Mouse (Mus musculus): ENCODE results near the gene Neurl1b.

Neurl1b gene

DNA sequence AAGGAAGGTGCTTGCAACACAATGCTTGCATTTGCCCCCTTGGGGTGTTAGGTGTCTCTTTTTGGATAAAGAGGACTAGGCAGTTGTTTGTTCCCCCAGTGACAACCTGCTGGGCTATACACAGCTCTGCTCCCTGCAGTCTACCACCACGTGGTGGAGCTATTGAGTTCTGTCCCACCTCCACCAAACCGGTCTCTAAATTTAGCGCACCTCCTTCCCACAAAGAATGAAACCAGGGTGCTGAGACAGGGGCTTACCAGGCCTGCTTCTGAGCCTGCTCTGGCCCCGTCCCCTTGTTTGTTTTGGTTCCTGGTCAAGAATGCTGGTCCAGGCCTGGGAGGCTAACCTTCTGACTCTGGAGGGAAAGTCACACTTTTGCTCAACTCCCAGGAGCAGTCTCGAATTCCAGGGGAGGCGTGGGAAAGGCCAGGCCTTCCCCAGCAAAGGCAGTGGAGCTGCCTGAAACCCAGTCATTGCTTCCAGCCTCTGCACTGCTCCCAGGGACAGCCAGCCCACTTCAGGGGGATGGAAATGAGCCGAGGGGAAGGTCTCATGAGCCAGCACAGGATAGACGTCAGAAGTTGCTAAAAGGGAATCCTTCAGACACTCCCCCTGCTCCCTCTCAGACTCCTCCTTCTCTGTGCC is 37.1 kb downstream of the Neurl1b start:
- no peak for DNase-seq (ENCODE audit: extremely low spot score, low read depth, low spot score)

DNA sequence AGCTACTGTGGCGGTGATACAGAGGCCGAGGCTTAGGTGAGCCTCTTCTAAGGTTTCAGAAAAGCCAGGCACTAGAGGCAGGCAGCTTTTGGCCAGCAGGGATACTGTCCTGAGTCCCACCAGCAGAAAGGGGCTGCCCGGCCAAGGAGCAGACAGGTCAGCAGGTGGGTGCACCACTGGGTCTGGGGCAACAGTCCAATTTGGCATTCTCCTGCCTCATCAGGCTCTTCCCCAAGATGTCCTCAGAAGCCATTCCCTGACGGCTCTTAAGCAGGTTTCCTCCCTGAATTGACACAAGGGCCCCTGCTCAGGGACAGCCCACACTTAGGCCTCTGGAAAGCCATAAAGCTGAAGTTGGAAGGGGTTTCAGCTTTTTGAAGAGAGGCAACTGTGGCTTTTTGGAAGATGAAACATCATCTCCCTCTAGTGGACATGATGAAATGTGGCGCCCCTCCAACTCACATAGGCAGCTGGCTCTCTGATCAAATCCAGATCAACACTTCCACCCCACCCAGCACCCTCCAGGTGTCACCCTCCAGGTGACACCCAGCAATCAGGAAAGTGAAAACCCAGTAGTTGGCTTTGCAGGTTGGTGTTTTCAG is 37.8 kb downstream of the Neurl1b start:
- no peak for DNase-seq (ENCODE audit: extremely low spot score, low read depth, low spot score)

DNA sequence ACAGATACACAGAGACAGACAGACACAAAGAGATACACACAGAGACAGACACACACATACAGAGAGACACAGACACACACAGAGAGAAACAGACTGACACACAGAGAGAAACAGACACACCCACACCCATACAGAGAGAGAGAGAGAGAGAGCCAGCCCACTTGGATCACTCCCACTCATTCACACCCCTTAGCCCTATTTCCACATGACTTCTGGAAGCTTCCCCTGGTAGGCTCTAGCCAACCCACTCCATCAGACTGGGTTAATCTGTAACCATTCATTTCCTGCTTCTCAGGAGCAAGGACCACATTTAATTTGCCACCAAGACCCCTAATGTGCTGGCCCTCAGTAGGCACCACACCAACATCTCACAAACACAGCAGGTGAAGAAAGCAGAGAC is 42.9 kb downstream of the Neurl1b start:
- DNase-seq (ENCODE audit: extremely low spot score, low read depth, low spot score), result no peak

DNA sequence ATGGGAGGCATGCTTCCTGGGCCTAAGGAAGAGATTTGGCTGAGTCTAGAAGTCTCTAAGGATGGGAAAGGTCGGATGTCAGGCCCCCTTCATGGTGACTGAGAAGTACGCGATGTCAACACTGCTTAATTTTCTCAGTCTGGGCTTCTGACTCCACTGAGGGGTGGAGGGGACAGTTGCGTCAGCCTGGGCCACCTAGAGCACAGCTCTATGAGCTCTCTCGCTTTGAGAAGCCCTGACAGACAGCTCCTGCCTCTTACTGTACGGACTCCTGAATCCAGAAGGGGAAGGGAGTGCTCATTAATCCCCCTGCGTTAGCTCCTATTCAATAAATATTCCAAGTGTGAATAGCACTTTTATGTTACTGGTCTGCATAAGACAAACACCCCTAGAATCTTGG is 43.4 kb downstream of the Neurl1b start:
- no peak for DNase-seq (ENCODE audit: extremely low spot score, low read depth, low spot score)

DNA sequence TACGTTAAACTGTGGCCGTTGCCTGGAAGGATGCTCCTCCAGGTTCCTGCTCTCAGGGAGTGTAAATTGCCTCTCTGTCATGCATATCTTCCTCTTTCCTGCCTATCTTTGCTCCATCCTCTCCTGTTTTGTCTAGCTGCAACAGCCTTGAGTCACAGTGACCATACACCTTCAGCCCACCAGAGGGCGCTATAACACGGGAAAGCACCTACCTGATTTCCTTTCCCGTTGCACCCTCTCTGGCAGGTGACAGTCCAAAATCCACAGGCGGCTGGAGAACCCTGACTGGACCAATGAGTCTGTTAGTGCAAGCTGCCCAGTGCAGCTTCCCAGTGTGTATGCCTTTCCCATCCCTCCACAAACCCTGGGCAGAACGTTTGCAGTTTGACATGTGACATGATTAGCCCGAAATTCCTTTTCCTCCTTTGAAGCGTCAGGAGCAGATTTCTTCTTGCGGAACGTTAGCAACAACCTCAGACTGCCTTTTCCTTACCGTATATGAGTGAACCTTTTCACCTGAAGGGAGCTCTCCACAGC is 48.1 kb downstream of the Neurl1b start:
- no peak for DNase-seq (ENCODE audit: extremely low spot score, low read depth, low spot score)

DNA sequence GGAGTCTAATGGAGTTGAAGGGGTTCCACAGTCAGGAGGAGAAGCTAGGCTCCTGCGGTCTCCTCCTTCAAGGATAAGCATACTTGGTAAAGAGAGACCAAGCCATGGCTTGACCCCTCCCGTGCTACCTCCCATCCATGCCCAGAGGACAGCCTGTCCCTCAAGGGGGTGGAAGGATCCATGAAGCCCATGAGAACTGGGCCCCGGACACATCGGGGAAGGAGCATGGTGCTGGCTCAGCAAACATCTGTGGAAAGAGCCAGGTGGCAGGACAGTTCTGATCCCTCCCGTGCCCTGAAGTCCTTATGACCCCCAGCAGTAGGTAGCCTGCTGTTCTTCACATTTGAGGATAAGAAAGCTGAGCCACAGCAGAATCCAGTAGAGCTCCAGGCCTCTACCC is 48.8 kb downstream of the Neurl1b start:
- no peak for DNase-seq (ENCODE audit: extremely low spot score, low read depth, low spot score)

DNA sequence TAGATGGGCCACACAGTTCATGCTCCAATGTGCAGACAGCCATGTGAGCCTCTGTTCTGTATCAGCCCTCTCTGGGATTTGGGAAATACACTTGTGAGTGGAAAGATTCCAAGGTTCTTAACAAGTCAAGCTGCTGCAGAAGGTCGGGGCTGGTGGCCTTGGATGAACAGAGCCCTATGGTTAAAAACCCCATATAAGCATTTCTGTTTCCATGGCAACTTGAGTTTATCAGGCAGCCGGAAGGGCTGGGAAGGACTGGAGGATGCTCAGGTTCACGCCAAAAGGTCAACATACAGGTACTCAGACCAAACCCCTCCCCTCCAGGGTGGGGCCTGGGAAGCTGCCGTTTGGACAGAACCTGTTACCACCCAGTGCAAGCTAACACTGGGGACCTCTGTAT is 49.4 kb downstream of the Neurl1b start:
- no peak for DNase-seq (ENCODE audit: extremely low spot score, low read depth, low spot score)

DNA sequence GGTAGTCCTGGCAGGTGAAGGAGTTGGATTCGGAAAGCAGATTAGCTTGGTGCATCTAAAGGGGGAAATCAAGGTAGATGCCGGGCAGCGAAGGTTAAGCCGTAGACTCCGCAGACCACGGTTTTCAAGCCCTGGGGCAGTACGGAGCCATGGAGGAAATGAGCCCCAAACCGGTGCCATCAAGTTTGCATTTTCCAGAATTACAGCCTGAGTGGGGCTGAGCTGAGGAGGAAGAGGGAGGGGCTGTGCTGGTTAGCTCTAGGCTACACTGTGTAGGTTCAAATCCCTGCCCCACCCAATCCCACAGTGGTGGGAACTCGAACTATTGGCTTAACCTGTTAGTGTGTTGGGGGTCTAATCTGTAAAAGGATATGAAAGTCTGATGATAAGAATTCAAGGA is 49.9 kb downstream of the Neurl1b start:
- DNase-seq (ENCODE audit: extremely low spot score, low read depth, low spot score), result no peak

DNA sequence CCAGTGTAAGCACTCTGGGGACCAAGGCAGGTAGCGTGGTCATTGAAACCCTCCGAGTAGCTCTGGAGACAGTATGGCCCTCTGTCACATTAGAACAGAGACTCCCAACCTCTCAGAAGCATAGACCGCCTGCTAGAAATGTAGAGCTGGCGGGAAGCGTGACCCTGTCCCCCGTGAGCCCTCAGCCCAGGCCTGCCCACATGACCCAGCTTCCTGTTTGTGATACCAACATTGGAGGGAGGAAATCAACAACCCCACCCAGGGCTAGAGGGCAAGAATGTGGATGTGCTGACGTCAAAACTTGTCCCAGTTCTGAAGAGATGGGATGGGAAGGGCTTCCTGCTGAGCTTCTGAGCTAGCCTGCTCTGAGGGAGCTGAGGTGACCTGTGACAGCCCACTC is 50.3 kb downstream of the Neurl1b start:
- no peak for DNase-seq (ENCODE audit: extremely low spot score, low read depth, low spot score)

DNA sequence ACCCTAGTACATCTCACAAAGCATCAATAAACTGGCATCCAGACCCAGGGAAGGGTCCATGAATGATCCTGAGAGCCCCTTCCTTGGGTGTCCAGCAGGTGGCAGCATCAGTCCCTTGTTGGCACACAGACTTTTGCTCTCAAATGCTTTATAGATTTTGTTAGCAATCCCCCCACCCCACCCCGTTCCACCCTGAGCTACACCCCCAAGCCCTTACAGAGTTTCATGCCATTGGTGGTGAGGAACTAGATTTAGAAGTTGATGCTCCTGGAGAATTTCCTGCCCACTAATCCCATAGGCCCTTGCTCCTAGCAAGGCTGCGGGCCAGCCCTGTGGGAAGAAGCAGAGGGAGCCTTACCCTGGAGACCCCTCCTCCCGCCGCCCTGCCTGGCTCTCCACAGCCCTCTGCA is 52.1 kb downstream of the Neurl1b start:
- DNase-seq (ENCODE audit: extremely low spot score, low read depth, low spot score), result peak; percentile 53

DNA sequence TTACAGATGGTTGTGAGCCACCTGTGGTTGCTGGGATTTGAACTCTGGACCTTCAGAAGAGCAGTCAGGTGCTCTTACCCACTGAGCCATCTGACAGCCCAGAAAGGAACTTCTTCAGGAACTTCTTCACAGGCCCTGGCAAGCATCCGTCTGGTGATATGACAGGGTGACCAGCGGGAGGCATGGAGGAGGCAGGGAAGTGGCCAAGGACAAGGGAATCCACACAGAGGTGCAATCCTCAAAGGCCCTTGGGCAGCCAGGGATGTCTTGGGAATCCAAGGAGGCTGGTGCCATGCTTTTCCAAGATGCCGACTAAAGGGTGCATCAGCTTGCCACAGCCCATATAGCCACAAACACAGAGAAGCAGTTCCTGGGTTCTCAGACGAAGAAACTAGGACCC is 53.0 kb downstream of the Neurl1b start:
- no peak for DNase-seq (ENCODE audit: extremely low spot score, low read depth, low spot score)

DNA sequence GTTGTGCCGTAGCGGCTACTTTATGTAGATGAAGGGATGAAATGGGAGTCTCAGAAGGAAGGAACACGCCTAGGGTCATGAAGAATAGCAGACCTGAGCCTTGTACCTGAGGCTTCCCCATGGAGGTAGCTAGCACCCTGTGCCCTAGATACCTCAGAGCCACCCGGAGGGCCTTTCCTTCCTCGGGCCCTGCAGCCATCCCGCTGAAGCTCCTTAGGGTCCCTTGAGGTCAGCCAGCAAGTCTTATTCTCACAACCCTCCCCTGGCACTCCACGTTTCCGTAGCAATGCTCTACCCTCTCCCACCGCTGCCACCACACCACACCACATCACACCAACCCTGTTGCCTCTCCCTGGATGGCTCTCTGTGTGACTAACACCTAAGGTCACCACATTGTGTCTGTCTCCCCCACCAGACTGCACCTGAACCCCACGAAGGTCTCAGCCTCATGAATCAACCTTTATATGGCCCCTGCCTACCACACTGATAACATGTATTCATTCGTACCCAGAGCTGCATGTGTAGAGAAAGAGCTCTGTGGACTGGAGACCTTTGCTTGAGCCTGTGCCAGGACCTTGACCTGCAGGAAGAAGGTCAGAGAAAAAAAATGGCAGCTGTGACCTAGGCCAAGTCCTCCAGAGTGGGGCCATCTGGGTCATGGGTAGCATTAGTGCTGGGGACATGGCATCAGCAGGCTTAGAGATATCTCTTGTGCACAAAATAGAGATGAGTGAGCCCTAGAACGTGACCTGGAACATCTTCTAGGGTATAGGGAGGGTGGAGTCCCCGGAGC is 53.7 kb downstream of the Neurl1b start:
- no peak for DNase-seq (ENCODE audit: extremely low spot score, low read depth, low spot score)

DNA sequence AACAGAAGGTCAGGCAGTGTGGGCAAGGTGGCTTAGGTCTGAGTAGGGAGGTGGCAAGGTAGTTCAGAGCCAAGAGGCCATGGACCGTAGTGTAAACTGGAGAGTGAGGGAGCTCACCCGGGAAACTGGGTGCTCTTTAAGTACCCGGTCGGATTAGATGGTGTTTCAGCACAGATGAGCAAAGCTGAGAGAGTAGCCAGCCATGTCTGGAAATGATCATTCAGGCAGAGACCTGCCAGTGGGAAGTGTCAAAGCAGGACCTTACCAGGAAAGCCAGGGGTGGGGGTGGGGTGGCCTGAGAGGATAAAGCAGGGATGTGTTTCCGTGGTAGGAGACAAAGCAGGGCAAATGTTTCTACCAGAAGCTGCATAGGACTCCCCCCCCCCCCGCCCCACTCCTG is 62.2 kb downstream of the Neurl1b start:
- DNase-seq (ENCODE audit: extremely low spot score, low read depth, low spot score), result no peak

DNA sequence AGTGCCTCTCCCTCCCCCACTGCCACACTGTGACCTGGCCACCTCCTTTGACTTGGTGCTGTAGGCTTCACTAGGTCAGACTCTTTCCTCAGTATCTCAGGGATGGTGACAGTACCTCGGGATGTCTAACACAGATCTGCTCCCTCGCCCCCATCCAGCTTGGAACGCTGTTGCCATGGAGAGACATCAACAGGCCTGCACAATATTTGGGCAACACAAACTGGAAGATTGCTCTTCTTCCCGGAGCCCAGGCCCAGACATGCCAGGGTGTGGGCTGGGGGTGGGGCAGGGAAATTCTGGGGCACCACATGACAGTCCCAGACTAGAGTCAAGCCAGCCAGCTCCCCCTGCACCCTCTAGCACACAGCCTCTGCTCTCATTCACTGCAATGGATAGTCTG is 64.0 kb downstream of the Neurl1b start:
- DNase-seq (ENCODE audit: extremely low spot score, low read depth, low spot score), result no peak

DNA sequence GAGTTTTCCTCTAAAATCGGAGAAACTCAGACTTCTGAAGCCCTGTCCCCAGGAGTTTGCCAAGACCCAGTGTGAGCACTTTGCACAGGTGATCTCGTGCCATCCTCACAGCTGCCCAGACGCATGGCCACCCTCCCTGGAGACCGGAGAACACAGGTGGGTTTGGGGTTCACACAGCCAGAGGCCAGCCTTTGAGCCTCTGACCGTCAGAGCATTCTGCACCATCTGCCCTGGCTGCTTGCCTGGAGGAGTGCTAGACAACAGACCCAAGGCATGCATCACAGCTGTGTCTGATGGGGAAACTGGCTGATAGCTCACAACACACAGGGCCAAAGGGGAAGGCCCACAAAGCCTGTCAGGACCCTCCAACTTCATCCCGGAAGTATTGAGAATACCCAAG is 65.0 kb downstream of the Neurl1b start:
- no peak for DNase-seq (ENCODE audit: extremely low spot score, low read depth, low spot score)

DNA sequence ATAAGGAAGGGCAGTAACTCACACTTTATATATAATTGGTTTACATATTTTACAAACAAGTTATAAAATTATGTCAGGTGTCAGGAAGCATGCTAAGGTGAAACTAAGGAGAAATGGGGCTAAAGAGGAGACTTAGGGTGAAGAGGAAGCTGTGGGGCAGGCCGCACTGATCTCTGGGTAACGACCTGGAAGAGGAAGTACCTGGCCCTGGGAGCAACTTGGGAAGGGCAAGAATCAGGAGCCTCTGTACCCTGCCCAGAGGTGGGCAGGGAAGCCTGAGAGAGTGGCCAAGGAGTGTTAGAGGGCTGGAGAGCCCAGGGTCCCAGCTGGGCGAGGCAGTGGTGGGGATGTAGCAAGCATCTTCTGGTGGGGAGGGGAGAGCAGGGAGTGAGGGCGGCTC is 66.3 kb downstream of the Neurl1b start:
- no peak for DNase-seq (ENCODE audit: extremely low spot score, low read depth, low spot score)

DNA sequence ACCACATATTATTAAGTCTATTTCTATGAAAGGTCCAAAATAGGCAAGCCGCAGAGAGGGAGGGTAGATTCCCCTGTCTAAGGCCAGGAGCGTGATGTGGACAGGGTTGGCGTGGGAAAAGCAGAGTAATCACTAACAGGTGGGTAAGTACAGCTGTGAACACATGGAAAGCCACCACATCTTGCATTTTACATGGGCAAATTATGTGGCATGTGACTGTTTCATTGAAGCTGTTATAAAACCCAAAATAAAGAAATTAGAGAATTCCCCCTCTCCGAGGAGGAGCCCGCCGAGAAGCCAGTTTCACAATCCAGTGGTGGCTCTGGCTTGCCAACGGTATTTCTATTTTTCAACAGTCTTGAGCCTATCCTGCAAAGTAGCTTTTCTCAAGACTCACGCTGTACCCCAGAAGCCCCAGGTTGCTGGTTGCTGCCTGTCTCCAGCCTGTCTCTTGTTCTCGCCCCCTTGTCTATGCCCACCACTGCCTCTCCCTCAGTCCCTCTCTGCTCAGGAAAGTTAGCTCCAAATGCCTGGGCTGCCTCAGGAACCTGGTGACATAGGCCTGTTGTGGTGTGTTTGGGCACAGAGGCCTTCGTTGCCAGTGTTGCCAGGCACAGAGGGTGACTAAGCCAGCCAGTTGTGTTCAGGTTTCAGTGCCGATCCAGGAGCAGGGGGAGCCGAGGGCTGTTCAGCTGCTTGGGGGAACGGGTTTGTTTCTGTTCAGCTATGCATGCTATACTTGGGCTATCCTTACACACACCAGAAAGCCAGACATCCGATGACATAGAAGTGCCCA is 70.2 kb downstream of the Neurl1b start:
- DNase-seq (ENCODE audit: extremely low spot score, low read depth, low spot score), result no peak

DNA sequence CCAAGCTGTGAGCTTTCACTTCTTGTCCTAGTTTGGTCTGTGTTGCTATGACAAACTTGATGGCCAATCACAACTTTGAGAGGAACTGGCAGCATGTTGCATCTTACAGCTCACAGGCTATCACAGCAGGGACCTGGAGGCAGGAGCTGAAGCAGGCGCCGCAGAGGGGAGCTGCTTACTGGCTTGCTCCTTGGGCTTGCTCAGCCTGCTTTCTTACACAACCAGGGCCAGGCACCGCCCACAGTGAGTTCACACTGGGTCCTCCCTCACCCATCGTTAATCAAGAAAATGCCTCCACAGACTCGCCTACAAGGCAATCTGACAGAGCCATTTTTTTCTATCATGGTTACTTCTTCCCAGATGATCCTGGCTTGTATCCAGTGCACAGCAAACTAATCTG is 72.6 kb downstream of the Neurl1b start:
- DNase-seq (ENCODE audit: extremely low spot score, low read depth, low spot score), result no peak

DNA sequence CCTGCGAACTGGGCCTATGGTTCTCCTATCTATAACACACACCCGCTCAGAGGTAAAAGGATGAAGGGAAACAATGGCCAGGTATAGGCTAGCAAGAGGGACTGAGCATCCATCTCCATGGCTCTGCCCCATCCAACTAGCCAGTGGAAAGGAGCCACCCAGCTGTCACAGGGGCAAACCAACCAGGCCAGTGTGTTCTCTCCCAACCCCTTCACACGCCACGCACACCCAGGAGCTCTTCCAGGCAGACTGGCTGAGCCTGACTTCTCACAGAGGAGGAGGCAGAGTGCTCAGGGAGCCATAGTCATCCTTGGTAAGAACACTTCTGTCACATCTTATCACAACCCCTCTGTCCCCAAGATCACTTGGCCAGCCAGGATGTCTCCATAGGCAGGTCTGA is 73.3 kb downstream of the Neurl1b start:
- no peak for DNase-seq (ENCODE audit: extremely low spot score, low read depth, low spot score)

DNA sequence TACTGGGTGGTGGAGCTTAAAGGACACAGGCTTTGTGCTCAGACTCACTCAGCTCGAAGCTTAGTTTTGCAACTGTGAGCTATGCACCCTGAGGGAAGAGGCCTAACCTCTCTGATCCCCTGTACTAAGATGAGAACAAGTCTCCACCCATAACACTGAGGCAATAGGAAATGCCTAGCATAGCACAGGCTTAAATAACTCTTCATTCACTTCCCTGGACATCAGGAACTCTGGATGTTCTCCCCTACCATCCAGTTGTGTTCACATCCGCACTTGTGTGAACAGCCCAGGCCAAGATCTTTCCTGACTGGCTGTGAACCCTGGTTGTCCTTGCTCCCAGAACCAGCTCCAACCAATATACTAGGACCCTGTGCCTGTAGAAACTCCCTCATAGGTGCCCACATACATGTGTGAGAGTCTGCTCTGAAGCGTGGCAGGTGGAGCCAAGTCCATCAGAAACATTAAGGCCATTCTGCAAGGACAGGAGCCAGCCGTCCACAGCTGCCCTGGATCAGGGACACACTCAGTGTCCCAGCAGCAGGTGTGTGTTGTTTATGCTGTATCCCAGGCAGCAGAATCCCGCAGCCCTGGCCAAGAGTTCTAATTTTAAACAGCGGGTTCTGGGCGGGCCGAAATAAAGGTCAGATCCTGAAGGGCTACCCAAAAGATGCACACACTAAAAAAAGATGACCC is 74.2 kb downstream of the Neurl1b start:
- no peak for DNase-seq (ENCODE audit: extremely low spot score, low read depth, low spot score)

DNA sequence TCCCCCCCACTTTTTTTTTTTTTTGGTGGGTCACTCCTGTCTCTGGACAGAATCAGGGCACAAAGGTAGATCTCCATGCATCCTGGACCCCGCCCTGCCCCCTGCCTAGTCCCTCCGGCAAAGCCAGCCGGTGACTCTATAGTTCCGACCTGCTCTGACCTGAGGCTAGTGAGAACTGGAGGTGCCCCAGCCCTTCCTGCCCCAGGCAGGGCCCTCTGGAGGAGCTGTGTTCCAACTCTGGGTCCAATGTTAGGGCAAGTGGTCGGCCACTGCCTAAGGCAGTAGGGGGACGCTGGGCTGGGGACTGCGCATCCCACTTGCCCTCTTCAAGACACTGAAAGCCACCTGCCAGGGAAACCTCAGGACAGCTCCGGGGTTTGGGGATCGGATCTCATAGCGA is 75.4 kb downstream of the Neurl1b start:
- no peak for DNase-seq (ENCODE audit: extremely low spot score, low read depth, low spot score)

All from hindlimb bud, embryonic 11.5 days (tissue).